Mouse (Mus musculus): ENCODE measurements around the gene Zfp599. TPM values are rescaled to one million over a fixed set of nuclear protein-coding genes. Genes with fewer than 3 reads are reported as not detected.
A peak's percentile ranks its signal among the peaks of the same experiment; 100 is the strongest.
"Not testable (repeated sequence)": the region's sequence is repeated elsewhere in the genome, so short reads cannot be mapped to it uniquely, and the experiment has no call there.

Gene Zfp599
- 9.6 and 11.3 TPM in 2 replicates for total RNA-seq (2012; rRNA removed)

GRCm38 (mm10) chr9:22259184-22260091, at the start of gene Zfp599:
TSS of gene Zfp599 (minus strand) at chr9:22259895.
- Histone ChIP-seq H3K36me3 (ENCODE audit: control insufficient read depth, insufficient read depth, low read length, poor library complexity, severe bottlenecking) (peaks cover 13% of the 10 kb centered on the region), H3K4me1 (ENCODE audit: control insufficient read depth in 2 of 2, insufficient read depth in 2 of 2, low read length in 2 of 2, poor library complexity in 1 of 2) (no peaks in the 10 kb centered on the region; a peak in 1 of 4 replicates), H3K4me3 (ENCODE audit: insufficient read depth in 1 of 2, low read depth in 1 of 2, low read length in 2 of 2, poor library complexity in 1 of 2, severe bottlenecking in 1 of 2) (peak within 1 kb of the TSS; percentile 88 to 99), H3K27ac (ENCODE audit: insufficient read depth, low read depth, low read length, poor library complexity, severe bottlenecking) (no peak within 1 kb of the TSS; the same call in 1 of the 2 replicates), H3K9me3 (ENCODE audit: control insufficient read depth, insufficient read depth, low read depth, low read length) (no peaks in the 10 kb centered on the region), H3K9ac (ENCODE audit: insufficient read depth, low read depth, low read length, poor library complexity, severe bottlenecking) (peak within 1 kb of the TSS; percentile 90)
- in situ Hi-C loops (cut with MboI; ENCODE audit: low sequenced_read_pairs in 2 of 2, unreplicated experiment in 2 of 2), result no loop called here
- peak; percentile 79 for DNase-seq (ENCODE audit: low read depth, low spot score)
- TF ChIP-seq ZC3H11A (IDR thresholded peaks at IDR 0.05; ENCODE audit: borderline replicate concordance, low read depth, low read length) (no peak), HCFC1 (IDR thresholded peaks at IDR 0.05; ENCODE audit: borderline replicate concordance, insufficient read depth, low read length) (peak; percentile 28; the same call in 1 of the 2 replicates), MAFK (IDR thresholded peaks at IDR 0.05; ENCODE audit: insufficient read depth, low read depth, low read length) (no peak), ZNF384 (IDR thresholded peaks at IDR 0.05; ENCODE audit: low read depth, low read length) (no peak), CHD2 (IDR thresholded peaks at IDR 0.05; ENCODE audit: low read depth, low read length) (peak; percentile 53; the same call in 1 of the 2 replicates)

- in situ Hi-C loops (cut with MboI; ENCODE audit: low sequenced_read_pairs in 2 of 2, unreplicated experiment in 2 of 2); DNase-seq (ENCODE audit: low read depth, low spot score); H3K9me3 ChIP-seq (ENCODE audit: control insufficient read depth, insufficient read depth, low read depth, low read length); H3K9ac ChIP-seq (ENCODE audit: insufficient read depth, low read depth, low read length, poor library complexity, severe bottlenecking); H3K4me1 ChIP-seq (ENCODE audit: control insufficient read depth in 2 of 2, insufficient read depth in 2 of 2, low read length in 2 of 2, poor library complexity in 1 of 2); H3K36me3 ChIP-seq (ENCODE audit: control insufficient read depth, insufficient read depth, low read length, poor library complexity, severe bottlenecking); H3K27ac ChIP-seq (ENCODE audit: insufficient read depth, low read depth, low read length, poor library complexity, severe bottlenecking): not testable (repeated sequence)
- peak overlapping the region; percentile 36 to 94; a peak in 3 of 4 replicates for H3K4me3 ChIP-seq (ENCODE audit: insufficient read depth in 1 of 2, low read depth in 1 of 2, low read length in 2 of 2, poor library complexity in 1 of 2, severe bottlenecking in 1 of 2)
These were observed 48.2 kb upstream of the Zfp599 start for GRCm38 (mm10) chr9:22307920-22308262.

GRCm38 (mm10) chr9:22307156-22307919, 47.6 kb upstream of the Zfp599 start, which contains the start of gene Zfp810:
TSS of gene Zfp810 (minus strand) at chr9:22307648.
- in situ Hi-C loops (cut with MboI; ENCODE audit: low sequenced_read_pairs in 2 of 2, unreplicated experiment in 2 of 2), result no loop called here
- DNase-seq (ENCODE audit: low read depth, low spot score), result peak; percentile 98
- H3K36me3 ChIP-seq (ENCODE audit: control insufficient read depth, insufficient read depth, low read length, poor library complexity, severe bottlenecking), result no peaks in the 10 kb centered on the region; the same call in 1 of the 2 replicates
- H3K9me3 ChIP-seq (ENCODE audit: control insufficient read depth, insufficient read depth, low read depth, low read length), result no peaks in the 10 kb centered on the region; the same call in 1 of the 2 replicates
- H3K4me1 ChIP-seq (ENCODE audit: control insufficient read depth in 2 of 2, insufficient read depth in 2 of 2, low read length in 2 of 2, poor library complexity in 1 of 2), result peaks cover 0 to 5% of the 10 kb centered on the region in 2 experiments; a peak in 2 of 4 replicates
- peak within 1 kb of the TSS; percentile 82 to 94 for H3K4me3 ChIP-seq (ENCODE audit: insufficient read depth in 1 of 2, low read depth in 1 of 2, low read length in 2 of 2, poor library complexity in 1 of 2, severe bottlenecking in 1 of 2)
- H3K27ac ChIP-seq (ENCODE audit: insufficient read depth, low read depth, low read length, poor library complexity, severe bottlenecking), result no peak within 1 kb of the TSS
- peak within 1 kb of the TSS; percentile 77 for H3K9ac ChIP-seq (ENCODE audit: insufficient read depth, low read depth, low read length, poor library complexity, severe bottlenecking)
- TF ChIP-seq ZNF384 (IDR thresholded peaks at IDR 0.05; ENCODE audit: low read depth, low read length) (no peak), CHD2 (IDR thresholded peaks at IDR 0.05; ENCODE audit: low read depth, low read length) (peak; percentile 87)

- H3K36me3 ChIP-seq (ENCODE audit: control insufficient read depth, insufficient read depth, low read length, poor library complexity, severe bottlenecking), result no peaks in the 10 kb centered on the region; the same call in 1 of the 2 replicates
- peak overlapping the region; percentile 77; the same call in 1 of the 2 replicates for H3K9ac ChIP-seq (ENCODE audit: insufficient read depth, low read depth, low read length, poor library complexity, severe bottlenecking)
- no peaks in the 10 kb centered on the region; the same call in 1 of the 2 replicates for H3K9me3 ChIP-seq (ENCODE audit: control insufficient read depth, insufficient read depth, low read depth, low read length)
- in situ Hi-C loops (cut with MboI; ENCODE audit: low sequenced_read_pairs in 2 of 2, unreplicated experiment in 2 of 2), result no loop called here
- no peak overlapping the region for H3K27ac ChIP-seq (ENCODE audit: insufficient read depth, low read depth, low read length, poor library complexity, severe bottlenecking)
- TF ChIP-seq ZC3H11A (IDR thresholded peaks at IDR 0.05; ENCODE audit: borderline replicate concordance, low read depth, low read length), result no peak
- no peak for TF ChIP-seq MAFK (IDR thresholded peaks at IDR 0.05; ENCODE audit: insufficient read depth, low read depth, low read length)
- TF ChIP-seq HCFC1 (IDR thresholded peaks at IDR 0.05; ENCODE audit: borderline replicate concordance, insufficient read depth, low read length), result no peak
- no peak for TF ChIP-seq ZNF384 (IDR thresholded peaks at IDR 0.05; ENCODE audit: low read depth, low read length)
- TF ChIP-seq CHD2 (IDR thresholded peaks at IDR 0.05; ENCODE audit: low read depth, low read length), result no peak
- peak overlapping the region; percentile 82 to 94 for H3K4me3 ChIP-seq (ENCODE audit: insufficient read depth in 1 of 2, low read depth in 1 of 2, low read length in 2 of 2, poor library complexity in 1 of 2, severe bottlenecking in 1 of 2)
- DNase-seq (ENCODE audit: low read depth, low spot score), result no peak
- peaks cover 0 to 5% of the 10 kb centered on the region in 2 experiments; a peak in 2 of 4 replicates for H3K4me1 ChIP-seq (ENCODE audit: control insufficient read depth in 2 of 2, insufficient read depth in 2 of 2, low read length in 2 of 2, poor library complexity in 1 of 2)
These were observed 47.0 kb upstream of the Zfp599 start for GRCm38 (mm10) chr9:22306726-22307125.

Measured in ES-E14 (cell line).